Mouse (Mus musculus): Measurements from ENCODE around the gene Ahnak.
"Not testable (repeated sequence)": the region's sequence is repeated elsewhere in the genome, so short reads cannot be mapped to it uniquely, and the experiment has no call there.

Gene Ahnak

GRCm38 (mm10) chr19:9083892-9084291, 94.8 kb downstream of the Ahnak start:
- not testable (repeated sequence) for DNase-seq (ENCODE audit: low read depth in 2 of 2, low spot score in 2 of 2)

GRCm38 (mm10) chr19:9087821-9088220, 98.7 kb downstream of the Ahnak start, which contains the start of gene Scgb1a1:
TSS of gene Scgb1a1 (minus strand) at chr19:9087958.
- no peak for DNase-seq (ENCODE audit: low read depth in 2 of 2, low spot score in 2 of 2)

GRCm38 (mm10) chr19:9090191-9090590, 101.1 kb downstream of the Ahnak start:
- no peak for DNase-seq (ENCODE audit: low read depth in 2 of 2, low spot score in 2 of 2)

- DNase-seq (ENCODE audit: low read depth in 2 of 2, low spot score in 2 of 2): no peak
Measured at GRCm38 (mm10) chr19:9090709-9091108, 101.6 kb downstream of the Ahnak start.

- no peak for DNase-seq (ENCODE audit: low read depth in 2 of 2, low spot score in 2 of 2)
Measured at GRCm38 (mm10) chr19:9095111-9095510, 106.0 kb downstream of the Ahnak start.

GRCm38 (mm10) chr19:9097441-9097840, 108.4 kb downstream of the Ahnak start:
- DNase-seq (ENCODE audit: low read depth in 2 of 2, low spot score in 2 of 2): no peak

- no peak for DNase-seq (ENCODE audit: low read depth in 2 of 2, low spot score in 2 of 2)
Measured at GRCm38 (mm10) chr19:9099751-9100150, 110.7 kb downstream of the Ahnak start.

GRCm38 (mm10) chr19:9100297-9101061, 111.4 kb downstream of the Ahnak start:
- DNase-seq (ENCODE audit: low read depth in 2 of 2, low spot score in 2 of 2): no peak

GRCm38 (mm10) chr19:9101062-9101457, 112.0 kb downstream of the Ahnak start:
- no peak for DNase-seq (ENCODE audit: low read depth in 2 of 2, low spot score in 2 of 2)

- DNase-seq (ENCODE audit: low read depth in 2 of 2, low spot score in 2 of 2): no peak
Measured at GRCm38 (mm10) chr19:9103986-9104385, 114.9 kb downstream of the Ahnak start.

GRCm38 (mm10) chr19:9105101-9105685, 116.1 kb downstream of the Ahnak start:
- DNase-seq (ENCODE audit: low read depth in 2 of 2, low spot score in 2 of 2): no peak

- DNase-seq (ENCODE audit: low read depth in 2 of 2, low spot score in 2 of 2): no peak
Measured at GRCm38 (mm10) chr19:9106096-9106495, 117.0 kb downstream of the Ahnak start.

- no peak for DNase-seq (ENCODE audit: low read depth in 2 of 2, low spot score in 2 of 2)
Measured at GRCm38 (mm10) chr19:9106751-9107378, 117.8 kb downstream of the Ahnak start.

- DNase-seq (ENCODE audit: low read depth in 2 of 2, low spot score in 2 of 2): no peak
Measured at GRCm38 (mm10) chr19:9107379-9107755, 118.3 kb downstream of the Ahnak start.

GRCm38 (mm10) chr19:9108536-9108935, 119.5 kb downstream of the Ahnak start:
- DNase-seq (ENCODE audit: low read depth in 2 of 2, low spot score in 2 of 2): no peak

- DNase-seq (ENCODE audit: low read depth in 2 of 2, low spot score in 2 of 2): peak; percentile 42 to 57
Measured at GRCm38 (mm10) chr19:9110182-9110869, 121.2 kb downstream of the Ahnak start.

GRCm38 (mm10) chr19:9112043-9112442, 123.0 kb downstream of the Ahnak start:
- DNase-seq (ENCODE audit: low read depth in 2 of 2, low spot score in 2 of 2): no peak

- no peak for DNase-seq (ENCODE audit: low read depth in 2 of 2, low spot score in 2 of 2)
Measured at GRCm38 (mm10) chr19:9116268-9116667, 127.2 kb downstream of the Ahnak start.

- no peak for DNase-seq (ENCODE audit: low read depth in 2 of 2, low spot score in 2 of 2)
Measured at GRCm38 (mm10) chr19:9117275-9117674, 128.2 kb downstream of the Ahnak start.

- DNase-seq (ENCODE audit: low read depth in 2 of 2, low spot score in 2 of 2): no peak
Measured at GRCm38 (mm10) chr19:9119655-9120425, 130.8 kb downstream of the Ahnak start.

GRCm38 (mm10) chr19:9122390-9122789, 133.3 kb downstream of the Ahnak start:
- no peak for DNase-seq (ENCODE audit: low read depth in 2 of 2, low spot score in 2 of 2)
